Mouse (Mus musculus): Measurements from ENCODE around the gene Phlpp2.

DNA sequence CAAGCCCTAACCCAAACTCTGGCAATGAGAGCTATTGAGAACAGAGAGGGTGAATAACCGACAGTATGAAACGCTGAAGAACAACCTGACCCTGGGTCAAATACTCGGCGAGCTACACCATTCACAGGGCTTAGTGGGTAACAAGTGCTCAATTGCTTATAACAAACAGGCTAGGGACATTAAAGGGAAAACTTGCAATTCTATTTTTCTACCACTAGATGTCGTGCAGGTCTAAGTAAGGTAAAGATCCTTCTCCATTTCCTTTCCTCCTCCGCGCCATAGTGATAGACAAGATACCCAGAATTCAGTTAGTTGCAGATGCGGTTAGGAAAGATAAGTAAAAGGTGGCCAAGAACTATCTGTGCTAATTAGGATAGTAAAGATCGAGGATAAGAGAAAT is 102.0 kb downstream of the Phlpp2 start:
- TF ChIP-seq TAL1 (IDR thresholded peaks at IDR 0.05; ENCODE audit: low read length) (no peak), GATA1 (IDR thresholded peaks at IDR 0.05; ENCODE audit: low read length) (no peak)
